Mouse (Mus musculus) left cerebral cortex, adult 18-20 months (tissue): ENCODE measurements at regions not wholly inside any gene's neighbourhood (a gene's known extent, or its start where the extent isn't known, plus 50 kb on each side); places are given as distances from the start of the nearest gene placed in this dataset.

Source experiments
- DNase-seq, 2 experiments: peaks; one replicate each; pipeline ENCODE4 v3.0.0; 2021 to 2022; ENCODE audit warnings: low spot score in 2 of 2, mixed read lengths in 1 of 2

GRCm38 (mm10) chr3:52929827-52930605, 87.0 kb downstream of the Cog6 start:
- DNase-seq: no peak

GRCm38 (mm10) chr3:52927361-52927841, 89.6 kb downstream of the Cog6 start:
- DNase-seq: no peak

- no peak for DNase-seq
Observed at GRCm38 (mm10) chr3:52926549-52926948, 90.5 kb downstream of the Cog6 start.

- peak in 1 of 2 experiments; percentile 14 for DNase-seq
Observed at GRCm38 (mm10) chr3:52925223-52925622, 91.8 kb downstream of the Cog6 start.

- no peak for DNase-seq
Observed at GRCm38 (mm10) chr3:52924631-52925030, 92.4 kb downstream of the Cog6 start.

- DNase-seq: no peak
Observed at GRCm38 (mm10) chr3:52923824-52924559, 93.0 kb downstream of the Cog6 start.

GRCm38 (mm10) chr3:52922411-52922810, 94.6 kb downstream of the Cog6 start:
- no peak for DNase-seq

GRCm38 (mm10) chr3:52906823-52907564, 110.0 kb downstream of the Cog6 start:
- no peak for DNase-seq

GRCm38 (mm10) chr3:52904028-52904427, 113.0 kb downstream of the Cog6 start:
- no peak for DNase-seq

- DNase-seq: no peak
Observed at GRCm38 (mm10) chr3:52897665-52898064, 119.4 kb downstream of the Cog6 start.

GRCm38 (mm10) chr3:52896462-52896861, 120.6 kb downstream of the Cog6 start:
- no peak for DNase-seq

GRCm38 (mm10) chr3:52895751-52896150, 121.3 kb downstream of the Cog6 start:
- DNase-seq: no peak

GRCm38 (mm10) chr3:52894812-52895211, 122.2 kb downstream of the Cog6 start:
- no peak for DNase-seq

GRCm38 (mm10) chr3:52889156-52889715, 127.8 kb downstream of the Cog6 start:
- no peak for DNase-seq

- DNase-seq: no peak
Observed at GRCm38 (mm10) chr3:52881981-52882380, 135.1 kb downstream of the Cog6 start.

GRCm38 (mm10) chr3:52881139-52881538, 135.9 kb downstream of the Cog6 start:
- DNase-seq: no peak

GRCm38 (mm10) chr3:52879700-52880099, 137.3 kb downstream of the Cog6 start:
- no peak for DNase-seq

GRCm38 (mm10) chr3:52878334-52878733, 138.7 kb downstream of the Cog6 start:
- no peak for DNase-seq

- DNase-seq: no peak
Observed at GRCm38 (mm10) chr3:52872260-52872659, 144.8 kb downstream of the Cog6 start.

GRCm38 (mm10) chr3:52863146-52863849, 153.7 kb downstream of the Cog6 start:
- DNase-seq: no peak

- no peak for DNase-seq
Observed at GRCm38 (mm10) chr3:52862026-52862425, 155.0 kb downstream of the Cog6 start.
